Mouse (Mus musculus): Measurements from ENCODE around the gene Tmem258. TPM values are rescaled to one million over a fixed set of nuclear protein-coding genes. Genes with fewer than 3 reads are reported as not detected.

Tmem258 gene
- polyA plus RNA-seq, 1 experiment: 146 TPM

GRCm38 (mm10) chr19:10195252-10195651 is 8.6 kb upstream of the Tmem258 start:
- Histone ChIP-seq H3K4me1 (ENCODE audit: control insufficient read depth, insufficient read depth, low read length) (peaks cover 18% of the 10 kb centered on the region), H3K4me3 (ENCODE audit: insufficient read depth, low read length) (no peak overlapping the region), H3K27ac (ENCODE audit: insufficient read depth, low read depth, low read length) (no peak overlapping the region)
- TF ChIP-seq CTCF (IDR thresholded peaks at IDR 0.05; ENCODE audit: low read depth, low read length) (no peak), POLR2A (IDR thresholded peaks at IDR 0.05; ENCODE audit: borderline replicate concordance, low read depth, low read length) (no peak)

- H3K4me3 ChIP-seq (ENCODE audit: insufficient read depth, low read length): no peak overlapping the region
- TF ChIP-seq CTCF (IDR thresholded peaks at IDR 0.05; ENCODE audit: low read depth, low read length) (no peak), POLR2A (IDR thresholded peaks at IDR 0.05; ENCODE audit: borderline replicate concordance, low read depth, low read length) (no peak)
- no peak overlapping the region for H3K27ac ChIP-seq (ENCODE audit: insufficient read depth, low read depth, low read length)
- peaks cover under 1% of the 10 kb centered on the region; the same call in 1 of the 2 replicates for H3K4me1 ChIP-seq (ENCODE audit: control insufficient read depth, insufficient read depth, low read length)
Observed at GRCm38 (mm10) chr19:10197130-10197529, 6.7 kb upstream of the Tmem258 start.

GRCm38 (mm10) chr19:10198286-10198685 is 5.5 kb upstream of the Tmem258 start:
- Histone ChIP-seq H3K27ac (ENCODE audit: insufficient read depth, low read depth, low read length) (no peak overlapping the region), H3K4me1 (ENCODE audit: control insufficient read depth, insufficient read depth, low read length) (no peaks in the 10 kb centered on the region), H3K4me3 (ENCODE audit: insufficient read depth, low read length) (no peak overlapping the region)
- TF ChIP-seq POLR2A (IDR thresholded peaks at IDR 0.05; ENCODE audit: borderline replicate concordance, low read depth, low read length): no peak
- no peak for TF ChIP-seq CTCF (IDR thresholded peaks at IDR 0.05; ENCODE audit: low read depth, low read length)

GRCm38 (mm10) chr19:10198723-10199122 is 5.1 kb upstream of the Tmem258 start:
- peak; percentile 84 for TF ChIP-seq CTCF (IDR thresholded peaks at IDR 0.05; ENCODE audit: low read depth, low read length)
- TF ChIP-seq POLR2A (IDR thresholded peaks at IDR 0.05; ENCODE audit: borderline replicate concordance, low read depth, low read length): no peak
- no peak overlapping the region for H3K4me3 ChIP-seq (ENCODE audit: insufficient read depth, low read length)
- no peak overlapping the region for H3K27ac ChIP-seq (ENCODE audit: insufficient read depth, low read depth, low read length)
- no peaks in the 10 kb centered on the region for H3K4me1 ChIP-seq (ENCODE audit: control insufficient read depth, insufficient read depth, low read length)

GRCm38 (mm10) chr19:10203146-10203847 is 517 bp upstream of the Tmem258 start:
- TF ChIP-seq CTCF (IDR thresholded peaks at IDR 0.05; ENCODE audit: low read depth, low read length) (no peak), POLR2A (IDR thresholded peaks at IDR 0.05; ENCODE audit: borderline replicate concordance, low read depth, low read length) (no peak)
- Histone ChIP-seq H3K27ac (ENCODE audit: insufficient read depth, low read depth, low read length) (peak overlapping the region; percentile 90), H3K4me1 (ENCODE audit: control insufficient read depth, insufficient read depth, low read length) (peaks cover 4% of the 10 kb centered on the region; the same call in 1 of the 2 replicates), H3K4me3 (ENCODE audit: insufficient read depth, low read length) (peak overlapping the region; percentile 86)

GRCm38 (mm10) chr19:10204616-10205001 is 795 bp downstream of the Tmem258 start:
- H3K4me3 ChIP-seq (ENCODE audit: insufficient read depth, low read length): peak overlapping the region; percentile 86
- TF ChIP-seq CTCF (IDR thresholded peaks at IDR 0.05; ENCODE audit: low read depth, low read length) (no peak), POLR2A (IDR thresholded peaks at IDR 0.05; ENCODE audit: borderline replicate concordance, low read depth, low read length) (no peak)
- H3K27ac ChIP-seq (ENCODE audit: insufficient read depth, low read depth, low read length): peak overlapping the region; percentile 54
- peaks cover 5% of the 10 kb centered on the region for H3K4me1 ChIP-seq (ENCODE audit: control insufficient read depth, insufficient read depth, low read length)

GRCm38 (mm10) chr19:10205051-10205450 is 1.2 kb downstream of the Tmem258 start:
- no peak for TF ChIP-seq CTCF (IDR thresholded peaks at IDR 0.05; ENCODE audit: low read depth, low read length)
- TF ChIP-seq POLR2A (IDR thresholded peaks at IDR 0.05; ENCODE audit: borderline replicate concordance, low read depth, low read length): no peak
- H3K4me3 ChIP-seq (ENCODE audit: insufficient read depth, low read length): no peak overlapping the region; the same call in 1 of the 2 replicates
- no peak overlapping the region for H3K27ac ChIP-seq (ENCODE audit: insufficient read depth, low read depth, low read length)

GRCm38 (mm10) chr19:10208851-10209250 is 5.0 kb downstream of the Tmem258 start:
- TF ChIP-seq CTCF (IDR thresholded peaks at IDR 0.05; ENCODE audit: low read depth, low read length): no peak
- TF ChIP-seq POLR2A (IDR thresholded peaks at IDR 0.05; ENCODE audit: borderline replicate concordance, low read depth, low read length): no peak
- Histone ChIP-seq H3K4me1 (ENCODE audit: control insufficient read depth, insufficient read depth, low read length) (peaks cover 23% of the 10 kb centered on the region), H3K4me3 (ENCODE audit: insufficient read depth, low read length) (no peak overlapping the region), H3K27ac (ENCODE audit: insufficient read depth, low read depth, low read length) (no peak overlapping the region)

More at GRCm38 (mm10) chr19:10205051-10205450, 1.2 kb downstream of the Tmem258 start:
- peaks cover 10% of the 10 kb centered on the region for H3K4me1 ChIP-seq (ENCODE audit: control insufficient read depth, insufficient read depth, low read length)

GRCm38 (mm10) chr19:10210885-10211284 is 7.1 kb downstream of the Tmem258 start:
- Histone ChIP-seq H3K27ac (ENCODE audit: insufficient read depth, low read depth, low read length) (peak overlapping the region; percentile 15; the same call in 1 of the 2 replicates), H3K4me1 (ENCODE audit: control insufficient read depth, insufficient read depth, low read length) (peaks cover 19% of the 10 kb centered on the region), H3K4me3 (ENCODE audit: insufficient read depth, low read length) (no peak overlapping the region)
- TF ChIP-seq CTCF (IDR thresholded peaks at IDR 0.05; ENCODE audit: low read depth, low read length) (no peak), POLR2A (IDR thresholded peaks at IDR 0.05; ENCODE audit: borderline replicate concordance, low read depth, low read length) (no peak)

- Histone ChIP-seq H3K4me1 (ENCODE audit: control insufficient read depth, insufficient read depth, low read length) (peaks cover 19% of the 10 kb centered on the region), H3K27ac (ENCODE audit: insufficient read depth, low read depth, low read length) (no peak overlapping the region), H3K4me3 (ENCODE audit: insufficient read depth, low read length) (no peak overlapping the region)
- TF ChIP-seq POLR2A (IDR thresholded peaks at IDR 0.05; ENCODE audit: borderline replicate concordance, low read depth, low read length): no peak
- TF ChIP-seq CTCF (IDR thresholded peaks at IDR 0.05; ENCODE audit: low read depth, low read length): no peak
Observed at GRCm38 (mm10) chr19:10213796-10214471, 10.1 kb downstream of the Tmem258 start.

Data from bone marrow macrophage, adult 2 months (primary cell).